Mouse (Mus musculus) embryonic facial prominence, embryonic 11.5 days (tissue): Measurements from ENCODE around the gene Chl1. TPM values are rescaled to one million over a fixed set of nuclear protein-coding genes. Genes with fewer than 3 reads are reported as not detected.

Experiments used
- ATAC-seq: fragments of 200-750 bp; cut with Nextera tagmentation; replicated peaks from 2 replicates; pipeline ENCODE4 v1.8.0; 2017; ENCODE audit warnings: low read depth; ENCODE audit not compliant: insufficient number of reproducible peaks, low FRiP score, low TSS enrichment
- DNase-seq: peaks from one replicate; pipeline ENCODE4 v3.0.0-alpha.2; 2015; ENCODE audit warnings: low spot score
- H3K27ac ChIP-seq: fragments of 300-500 bp; sonication (generic); replicated peaks from 2 replicates; pipeline ENCODE4 v1.5.1; 2014; ENCODE audit warnings: mild to moderate bottlenecking, low read depth, low read length, control low read depth
- H3K27me3 ChIP-seq: fragments of 300-500 bp; sonication (generic); 2 replicates; pipeline ENCODE4 v1.6.1; 2014; ENCODE audit warnings: mild to moderate bottlenecking, low read length, moderate library complexity, mixed read lengths; ENCODE audit not compliant: control insufficient read depth, insufficient read depth
- H3K36me3 ChIP-seq: fragments of 300-500 bp; sonication (generic); replicated peaks from 2 replicates; pipeline ENCODE4 v1.6.1; 2014; ENCODE audit warnings: low read depth, mild to moderate bottlenecking, low read length, moderate library complexity, mixed read lengths; ENCODE audit not compliant: control insufficient read depth, insufficient read depth
- H3K4me1 ChIP-seq: fragments of 300-500 bp; sonication (generic); 2 replicates; pipeline ENCODE4 v1.6.1; 2014; ENCODE audit warnings: low read length, mixed read lengths; ENCODE audit not compliant: control insufficient read depth, insufficient read depth
- H3K4me2 ChIP-seq: fragments of 300-500 bp; sonication (generic); 2 replicates; pipeline ENCODE4 v1.6.1; 2014; ENCODE audit warnings: low read depth, mild to moderate bottlenecking, control low read depth, low read length, moderate library complexity
- H3K4me3 ChIP-seq: fragments of 300-500 bp; sonication (generic); 2 replicates; pipeline ENCODE4 v1.5.1; 2014; ENCODE audit warnings: low read depth, low read length, control low read depth
- H3K9ac ChIP-seq: fragments of 300-500 bp; sonication (generic); replicated peaks from 2 replicates; pipeline ENCODE4 v1.6.1; 2014; ENCODE audit warnings: mild to moderate bottlenecking, control low read depth, low read length
- H3K9me3 ChIP-seq: fragments of 300-500 bp; sonication (generic); replicated peaks from 2 replicates; pipeline ENCODE4 v1.6.1; 2016; ENCODE audit warnings: mild to moderate bottlenecking, low read length, inconsistent platforms, mixed read lengths; ENCODE audit not compliant: control insufficient read depth
- WGBS: fragments of 180-500 bp; shearing (Covaris S2); extraction: QIAGEN DNeasy Blood & Tissue Kit; methylation state at CpG from one replicate; pipeline ENCODE4 v1.1.7; 2014; 5-methylcytosine and 5-hydroxymethylcytosine counted together
- polyA plus RNA-seq: library from polyadenylated mRNA; unstranded; fragments of >200 nt; fragmentation: Nextera tagmentation; extraction: Ambion mirVana; gene quantifications from 2 replicates; pipeline ENCODE4 v1.2.1, GENCODE M21; 2014

Gene Chl1
- polyA plus RNA-seq, 1 experiment from 2014 or later, result 2.5 TPM

GRCm38 (mm10) chr6:103586081-103586480 lies 75.7 kb downstream of the Chl1 start:
- Histone ChIP-seq H3K4me2 (no peak overlapping the region), H3K9me3 (no peaks in the 10 kb centered on the region), H3K36me3 (no peaks in the 10 kb centered on the region), H3K27me3 (no peaks in the 10 kb centered on the region), H3K9ac (no peak overlapping the region), H3K4me3 (no peak overlapping the region), H3K27ac (no peak overlapping the region), H3K4me1 (no peaks in the 10 kb centered on the region)
- WGBS, result 80% methylated on average over 1 of the region's 1 CpGs
- no peak for ATAC-seq
- DNase-seq, result no peak

GRCm38 (mm10) chr6:103602070-103602469 lies 91.7 kb downstream of the Chl1 start:
- Histone ChIP-seq H3K9ac (no peak overlapping the region), H3K4me2 (no peak overlapping the region), H3K36me3 (no peaks in the 10 kb centered on the region), H3K9me3 (no peaks in the 10 kb centered on the region), H3K4me1 (no peaks in the 10 kb centered on the region), H3K27me3 (no peaks in the 10 kb centered on the region), H3K4me3 (no peak overlapping the region), H3K27ac (no peak overlapping the region)
- 54% methylated on average over 4 of the region's 4 CpGs for WGBS
- DNase-seq (no peak), ATAC-seq (no peak)

GRCm38 (mm10) chr6:103610656-103611055 lies 100.3 kb downstream of the Chl1 start:
- Histone ChIP-seq H3K27me3 (no peaks in the 10 kb centered on the region), H3K4me1 (no peaks in the 10 kb centered on the region), H3K4me3 (no peak overlapping the region), H3K9me3 (no peaks in the 10 kb centered on the region), H3K27ac (no peak overlapping the region), H3K36me3 (no peaks in the 10 kb centered on the region), H3K4me2 (no peak overlapping the region), H3K9ac (no peak overlapping the region)
- ATAC-seq (no peak), DNase-seq (no peak)
- 86% methylated on average over 3 of the region's 3 CpGs for WGBS

- H3K4me2 ChIP-seq, result no peak overlapping the region
- no peaks in the 10 kb centered on the region for H3K36me3 ChIP-seq
- H3K27ac ChIP-seq, result no peak overlapping the region
- H3K9ac ChIP-seq, result no peak overlapping the region
- ATAC-seq (no peak), DNase-seq (no peak)
- no peaks in the 10 kb centered on the region for H3K27me3 ChIP-seq
- no peaks in the 10 kb centered on the region for H3K4me1 ChIP-seq
- no peak overlapping the region for H3K4me3 ChIP-seq
- H3K9me3 ChIP-seq, result no peaks in the 10 kb centered on the region
- 93% methylated on average over 3 of the region's 3 CpGs for WGBS
Measured at GRCm38 (mm10) chr6:103612626-103613025, 102.2 kb downstream of the Chl1 start.

GRCm38 (mm10) chr6:103613714-103614113 lies 103.3 kb downstream of the Chl1 start:
- no peaks in the 10 kb centered on the region for H3K9me3 ChIP-seq
- no peak for DNase-seq
- H3K27ac ChIP-seq, result no peak overlapping the region

GRCm38 (mm10) chr6:103615924-103616602 lies 105.7 kb downstream of the Chl1 start:
- Histone ChIP-seq H3K4me1 (no peaks in the 10 kb centered on the region), H3K4me3 (no peak overlapping the region), H3K9me3 (no peaks in the 10 kb centered on the region), H3K4me2 (no peak overlapping the region), H3K9ac (no peak overlapping the region), H3K27me3 (no peaks in the 10 kb centered on the region), H3K36me3 (no peaks in the 10 kb centered on the region), H3K27ac (no peak overlapping the region)
- no peak for ATAC-seq
- 53% methylated on average over 3 of the region's 3 CpGs for WGBS
- DNase-seq, result no peak

More at GRCm38 (mm10) chr6:103613714-103614113, 103.3 kb downstream of the Chl1 start:
- H3K36me3 ChIP-seq, result no peaks in the 10 kb centered on the region
- no peaks in the 10 kb centered on the region for H3K27me3 ChIP-seq
- H3K4me1 ChIP-seq, result no peaks in the 10 kb centered on the region
- no peak overlapping the region for H3K9ac ChIP-seq
- H3K4me3 ChIP-seq, result no peak overlapping the region
- no peak overlapping the region for H3K4me2 ChIP-seq
- ATAC-seq, result no peak
- WGBS, result 80% methylated on average over 3 of the region's 3 CpGs

GRCm38 (mm10) chr6:103620880-103621279 lies 110.5 kb downstream of the Chl1 start:
- no peak overlapping the region for H3K4me2 ChIP-seq
- no peak overlapping the region for H3K9ac ChIP-seq
- ATAC-seq (no peak), DNase-seq (no peak)
- H3K27ac ChIP-seq, result no peak overlapping the region
- no peaks in the 10 kb centered on the region for H3K4me1 ChIP-seq
- H3K4me3 ChIP-seq, result no peak overlapping the region
- 75% methylated on average over 4 of the region's 4 CpGs for WGBS
- H3K36me3 ChIP-seq, result no peaks in the 10 kb centered on the region
- no peaks in the 10 kb centered on the region for H3K9me3 ChIP-seq
- H3K27me3 ChIP-seq, result no peaks in the 10 kb centered on the region

- H3K4me3 ChIP-seq, result no peak overlapping the region
- no peaks in the 10 kb centered on the region for H3K27me3 ChIP-seq
- WGBS, result 50% methylated on average over 3 of the region's 3 CpGs
- no peak; the same call in 1 of the 2 replicates for ATAC-seq
- H3K4me2 ChIP-seq, result no peak overlapping the region
- no peak overlapping the region for H3K9ac ChIP-seq
- H3K27ac ChIP-seq, result no peak overlapping the region
- H3K4me1 ChIP-seq, result no peaks in the 10 kb centered on the region
- H3K36me3 ChIP-seq, result no peaks in the 10 kb centered on the region
- no peaks in the 10 kb centered on the region for H3K9me3 ChIP-seq
- peak; percentile 6 for DNase-seq
Measured at GRCm38 (mm10) chr6:103622117-103622713, 111.8 kb downstream of the Chl1 start.
